Mouse (Mus musculus) kidney, adult 2 months (tissue): ENCODE results near the gene Prph.

Experiments
- CTCF ChIP-seq: fragments of 200-500 bp; conservative IDR thresholded peaks from 2 replicates; pipeline ENCODE4 v1.5.1; 2011; ENCODE audit warnings: low read depth, mild to moderate bottlenecking, control low read depth, low read length, moderate library complexity, mixed read lengths; ENCODE audit not compliant: insufficient read depth, insufficient read length
- POLR2A ChIP-seq: fragments of 200-500 bp; IDR thresholded peaks from one replicate; pipeline ENCODE4 v1.6.1; 2011; ENCODE audit warnings: low read depth, low read length, control low read depth

DNA sequence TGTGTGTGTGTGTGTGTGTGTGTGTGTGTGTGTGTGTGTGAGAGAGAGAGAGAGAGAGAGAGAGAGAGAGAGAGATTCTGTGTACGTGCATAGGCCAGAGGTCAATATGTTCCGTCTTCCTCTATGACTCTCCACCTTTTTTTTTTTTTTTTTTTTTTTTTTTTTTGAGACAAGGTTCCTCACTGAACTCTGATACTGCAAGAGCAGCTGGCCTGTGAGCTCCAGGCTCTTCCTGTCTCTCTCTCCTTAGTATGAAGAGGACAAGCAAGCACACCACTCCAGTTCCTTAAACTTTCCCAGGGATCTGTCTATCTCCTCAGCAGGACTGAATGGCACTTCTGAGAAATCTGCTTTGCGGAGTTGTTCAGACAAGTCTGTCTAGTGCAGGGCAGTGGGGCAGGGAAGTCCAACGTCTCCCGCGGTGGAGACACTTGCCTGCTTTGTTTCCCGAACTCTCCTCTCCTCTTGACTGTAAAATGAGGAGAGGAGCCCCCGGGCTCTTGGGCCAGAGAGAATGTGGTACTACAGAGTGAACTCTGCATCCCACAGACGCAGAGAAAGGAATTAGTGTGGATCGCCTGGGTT, 26.0 kb upstream of the Prph start:
- TF ChIP-seq CTCF (no peak), POLR2A (no peak)
